Mouse (Mus musculus): ENCODE data around the gene Lamtor5. TPM values are rescaled to one million over a fixed set of nuclear protein-coding genes. Genes with fewer than 3 reads are reported as not detected.
"Not testable (repeated sequence)": the region's sequence is repeated elsewhere in the genome, so short reads cannot be mapped to it uniquely, and the experiment has no call there.

The Lamtor5 gene
- polyA plus RNA-seq, 1 experiment from 2014 or later: 93.8 TPM

DNA sequence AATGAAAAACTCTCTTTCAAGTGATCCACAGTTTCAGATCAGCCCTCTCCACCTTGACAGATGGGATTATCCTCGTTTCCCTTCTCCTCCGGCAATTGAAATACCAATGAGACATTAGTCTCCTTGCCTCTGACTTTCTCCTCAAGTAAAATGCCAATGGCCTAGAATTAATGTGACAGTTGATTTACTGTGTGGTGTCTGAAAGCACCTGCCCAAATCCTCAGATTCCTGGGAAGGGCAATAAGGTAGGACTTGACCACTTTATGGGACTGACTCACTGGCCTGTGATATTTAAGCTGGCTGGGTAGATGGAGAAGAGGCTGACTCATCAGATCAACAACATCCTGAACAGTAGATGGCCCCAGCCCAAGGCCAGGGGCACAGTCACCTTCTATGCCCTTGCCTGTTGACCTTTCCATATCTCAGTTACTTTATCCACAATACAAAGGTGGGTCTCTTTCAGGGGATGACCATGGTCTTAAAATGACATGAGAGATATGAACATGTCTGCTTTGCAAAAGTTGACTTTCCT, 11.8 kb upstream of the Lamtor5 start:
- Histone ChIP-seq H3K4me2 (no peak overlapping the region), H3K36me3 (replicated peaks) (no peaks in the 10 kb centered on the region), H3K27me3 (no peaks in the 10 kb centered on the region), H3K4me3 (replicated peaks) (no peak overlapping the region), H3K9me3 (replicated peaks) (no peaks in the 10 kb centered on the region), H3K27ac (replicated peaks) (no peak overlapping the region), H3K4me1 (replicated peaks) (no peaks in the 10 kb centered on the region), H3K9ac (no peak overlapping the region)
- WGBS (ENCODE audit: insufficient replicate concordance): 64% methylated on average over 2 of the region's 2 CpGs
- ATAC-seq (ENCODE audit: insufficient read depth): no peak

- no peak overlapping the region for H3K4me2 ChIP-seq
- WGBS (ENCODE audit: insufficient replicate concordance): 39% methylated on average over 3 of the region's 3 CpGs
- H3K9ac ChIP-seq: no peak overlapping the region
- no peaks in the 10 kb centered on the region for H3K27me3 ChIP-seq
- H3K4me3 ChIP-seq (replicated peaks): no peak overlapping the region
- H3K4me1 ChIP-seq (replicated peaks): no peaks in the 10 kb centered on the region
- H3K27ac ChIP-seq (replicated peaks): no peak overlapping the region
- ATAC-seq (ENCODE audit: insufficient read depth): no peak
- no peaks in the 10 kb centered on the region for H3K36me3 ChIP-seq (replicated peaks)
- H3K9me3 ChIP-seq (replicated peaks): no peaks in the 10 kb centered on the region
These were observed 6.2 kb upstream of the Lamtor5 start for GRCm38 (mm10) chr3:107272433-107272832.

GRCm38 (mm10) chr3:107273820-107274219, 4.8 kb upstream of the Lamtor5 start:
- no peaks in the 10 kb centered on the region for H3K9me3 ChIP-seq (replicated peaks)
- no peaks in the 10 kb centered on the region for H3K36me3 ChIP-seq (replicated peaks)
- no peaks in the 10 kb centered on the region for H3K27me3 ChIP-seq
- ATAC-seq (ENCODE audit: insufficient read depth): 0 out of 2 replicates have a peak, but pooled peaks have one; percentile 32
- no peak overlapping the region for H3K4me3 ChIP-seq (replicated peaks)
- peaks cover 7% of the 10 kb centered on the region for H3K4me1 ChIP-seq (replicated peaks)
- H3K4me2 ChIP-seq: no peak overlapping the region
- H3K27ac ChIP-seq (replicated peaks): no peak overlapping the region
- 9% methylated on average over 3 of the region's 3 CpGs for WGBS (ENCODE audit: insufficient replicate concordance)
- no peak overlapping the region for H3K9ac ChIP-seq

GRCm38 (mm10) chr3:107275351-107275750, 3.3 kb upstream of the Lamtor5 start:
- ATAC-seq (ENCODE audit: insufficient read depth): no peak
- WGBS (ENCODE audit: insufficient replicate concordance): 51% methylated on average over 5 of the region's 5 CpGs
- Histone ChIP-seq H3K27ac (replicated peaks) (no peak overlapping the region), H3K4me2 (no peak overlapping the region), H3K36me3 (replicated peaks) (no peaks in the 10 kb centered on the region), H3K9me3 (replicated peaks) (no peaks in the 10 kb centered on the region), H3K9ac (no peak overlapping the region), H3K4me1 (replicated peaks) (peaks cover 16% of the 10 kb centered on the region), H3K4me3 (replicated peaks) (no peak overlapping the region), H3K27me3 (no peaks in the 10 kb centered on the region)

- peaks cover 19% of the 10 kb centered on the region for H3K4me1 ChIP-seq (replicated peaks)
- H3K27me3 ChIP-seq: no peaks in the 10 kb centered on the region
- H3K4me2 ChIP-seq: no peak overlapping the region
- no peaks in the 10 kb centered on the region for H3K9me3 ChIP-seq (replicated peaks)
- no peak overlapping the region for H3K4me3 ChIP-seq (replicated peaks)
- no peaks in the 10 kb centered on the region for H3K36me3 ChIP-seq (replicated peaks)
- 56% methylated on average over 4 of the region's 4 CpGs for WGBS (ENCODE audit: insufficient replicate concordance)
- no peak for ATAC-seq (ENCODE audit: insufficient read depth)
- no peak overlapping the region for H3K27ac ChIP-seq (replicated peaks)
- no peak overlapping the region for H3K9ac ChIP-seq
These were observed 2.7 kb upstream of the Lamtor5 start for GRCm38 (mm10) chr3:107275996-107276395.

- no peak for ATAC-seq (ENCODE audit: insufficient read depth)
- no peak overlapping the region for H3K9ac ChIP-seq
- H3K36me3 ChIP-seq (replicated peaks): peaks cover 2% of the 10 kb centered on the region; the same call in 1 of the 2 replicates
These were observed 2.0 kb upstream of the Lamtor5 start for GRCm38 (mm10) chr3:107276626-107277025.

DNA sequence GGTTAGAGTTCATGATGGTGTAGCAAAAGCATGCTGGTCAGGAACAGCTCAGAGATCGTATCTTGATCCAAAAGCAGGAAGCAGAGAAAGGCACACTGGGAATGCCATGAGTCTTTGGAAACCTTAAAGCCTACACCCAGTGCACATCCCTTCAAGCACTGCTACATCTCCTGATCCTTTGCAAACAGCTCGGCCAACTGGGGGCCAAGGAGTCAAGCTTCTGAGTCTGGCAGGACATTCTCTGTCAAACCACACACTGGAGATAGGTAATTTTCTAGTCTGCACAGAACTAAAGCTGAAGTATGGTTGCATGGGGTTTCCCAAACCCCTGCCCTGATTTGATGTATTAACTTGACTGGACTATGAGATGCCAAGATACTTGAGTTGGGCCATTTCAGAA, 7.5 kb downstream of the Lamtor5 start:
- Histone ChIP-seq H3K9me3 (replicated peaks) (no peaks in the 10 kb centered on the region), H3K9ac (no peak overlapping the region), H3K27ac (replicated peaks) (no peak overlapping the region), H3K4me2 (no peak overlapping the region), H3K27me3 (no peaks in the 10 kb centered on the region), H3K4me1 (replicated peaks) (0 out of 2 replicates have a peak, but pooled peaks cover 4% of the 10 kb centered on the region), H3K4me3 (replicated peaks) (no peak overlapping the region), H3K36me3 (replicated peaks) (peaks cover 26% of the 10 kb centered on the region)
- 65% methylated on average over 2 of the region's 2 CpGs for WGBS (ENCODE audit: insufficient replicate concordance)
- ATAC-seq (ENCODE audit: insufficient read depth): no peak

More at GRCm38 (mm10) chr3:107276626-107277025, 2.0 kb upstream of the Lamtor5 start:
- Histone ChIP-seq H3K4me3 (replicated peaks) (no peak overlapping the region), H3K4me1 (replicated peaks) (peaks cover 19% of the 10 kb centered on the region), H3K4me2 (no peak overlapping the region), H3K27ac (replicated peaks) (no peak overlapping the region), H3K9me3 (replicated peaks) (no peaks in the 10 kb centered on the region), H3K27me3 (no peaks in the 10 kb centered on the region)
- 72% methylated on average over 3 of the region's 3 CpGs for WGBS (ENCODE audit: insufficient replicate concordance)

DNA sequence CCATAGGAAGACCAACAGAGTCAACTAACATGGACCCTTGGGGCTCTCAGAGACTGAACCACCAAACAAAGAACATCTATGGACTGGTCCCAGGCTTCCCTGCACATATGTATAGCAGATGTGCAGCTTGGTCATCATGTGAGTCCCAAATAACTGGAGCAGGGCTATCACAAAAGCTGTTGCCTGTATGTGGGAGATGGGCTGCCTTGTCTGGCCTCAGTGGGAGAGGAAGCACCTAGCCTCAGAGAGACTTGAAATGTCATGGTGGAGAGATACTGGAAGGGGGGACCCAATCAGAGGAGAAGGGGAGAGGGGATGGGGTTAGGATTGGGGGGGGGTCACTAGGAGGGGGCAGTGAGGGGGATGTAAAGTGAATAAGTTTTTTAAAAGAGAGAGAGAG, 8.7 kb downstream of the Lamtor5 start:
- no peak for ATAC-seq (ENCODE audit: insufficient read depth)
- H3K4me3 ChIP-seq (replicated peaks): no peak overlapping the region
- H3K27ac ChIP-seq (replicated peaks): no peak overlapping the region

DNA sequence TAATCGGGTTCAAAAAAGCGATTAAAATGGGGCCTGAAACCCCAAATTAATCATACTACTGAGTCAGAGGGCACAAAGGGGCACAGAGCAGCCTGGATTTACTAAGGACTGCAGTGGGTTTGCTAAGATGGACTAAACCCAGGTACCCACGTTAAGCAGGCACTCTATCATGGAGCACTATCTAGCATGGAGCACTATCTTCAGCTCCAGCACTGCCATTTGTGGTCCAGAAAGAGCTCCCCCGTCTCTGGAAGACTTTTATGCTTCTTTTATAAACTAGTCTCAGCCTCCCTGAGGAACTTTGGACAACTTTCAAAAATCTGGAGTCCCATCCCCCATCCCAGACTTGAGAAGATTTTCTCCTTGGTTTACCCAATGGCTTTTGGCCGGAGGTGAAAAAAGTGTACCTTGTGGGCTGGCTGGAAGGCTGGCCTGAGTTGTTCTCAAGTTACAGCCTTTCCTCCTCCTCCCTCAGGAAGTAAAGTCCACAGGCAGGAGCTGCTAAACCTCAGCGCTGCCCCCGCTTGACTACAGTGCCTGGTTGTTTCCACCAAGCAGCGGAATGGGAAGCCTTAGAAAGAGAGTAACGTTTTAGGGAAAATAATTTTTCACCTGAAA, 12.2 kb downstream of the Lamtor5 start, which contains the start of gene Slc16a4:
Gene Slc16a4, plus strand, starts transcription at position 467 of the 618 bp plus-strand sequence.
- Histone ChIP-seq H3K9ac (no peak within 1 kb of the TSS), H3K27ac (replicated peaks) (no peak within 1 kb of the TSS), H3K27me3 (no peaks in the 10 kb centered on the region), H3K4me1 (replicated peaks) (0 out of 2 replicates have a peak, but pooled peaks cover 4% of the 10 kb centered on the region), H3K9me3 (replicated peaks) (no peaks in the 10 kb centered on the region), H3K4me2 (no peak within 1 kb of the TSS), H3K4me3 (replicated peaks) (no peak within 1 kb of the TSS), H3K36me3 (replicated peaks) (no peaks in the 10 kb centered on the region)
- WGBS (ENCODE audit: insufficient replicate concordance): 35% methylated on average over 9 of the region's 9 CpGs
- no peak for ATAC-seq (ENCODE audit: insufficient read depth)

More for the DNA sequence above, 8.7 kb downstream of the Lamtor5 start:
- Histone ChIP-seq H3K9me3 (replicated peaks) (no peaks in the 10 kb centered on the region), H3K4me1 (replicated peaks) (0 out of 2 replicates have a peak, but pooled peaks cover 4% of the 10 kb centered on the region), H3K9ac (no peak overlapping the region), H3K27me3 (no peaks in the 10 kb centered on the region), H3K36me3 (replicated peaks) (peaks cover 18% of the 10 kb centered on the region), H3K4me2 (no peak overlapping the region)

DNA sequence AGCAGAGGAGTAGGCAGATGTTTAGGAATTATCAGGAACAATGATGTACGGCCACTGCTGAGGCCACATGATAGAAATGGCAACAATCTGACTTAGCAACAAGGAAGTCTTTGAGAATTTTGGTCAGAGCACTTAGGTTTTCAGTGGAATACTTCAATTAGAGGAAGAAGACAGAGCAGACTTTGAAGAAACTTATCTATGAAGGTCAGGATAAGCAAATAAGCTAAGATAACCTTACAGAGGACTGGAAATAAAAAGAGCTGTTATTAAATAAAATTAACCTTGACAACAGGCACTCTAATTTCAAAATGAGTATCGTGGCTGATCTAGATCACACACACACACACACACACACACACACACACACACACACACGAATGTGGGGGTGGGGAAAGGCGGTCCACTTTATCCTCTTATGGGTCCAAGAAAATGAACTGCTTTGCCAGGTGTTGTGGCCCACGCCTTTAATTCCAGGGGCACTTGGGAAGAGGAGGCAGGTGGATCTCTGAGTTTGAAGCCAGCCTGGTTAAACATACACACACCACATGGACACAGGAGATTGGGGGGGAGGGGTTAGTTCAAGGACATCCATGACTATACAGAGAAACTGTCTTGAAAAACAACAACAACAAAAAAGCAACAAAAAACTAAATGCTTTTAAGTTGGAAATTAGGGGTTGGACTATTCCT, 17.2 kb downstream of the Lamtor5 start:
- H3K4me3 ChIP-seq (replicated peaks): no peak overlapping the region
- H3K4me2 ChIP-seq: no peak overlapping the region
- 73% methylated on average over 5 of the region's 5 CpGs for WGBS (ENCODE audit: insufficient replicate concordance)
- H3K9me3 ChIP-seq (replicated peaks): no peaks in the 10 kb centered on the region
- no peak overlapping the region for H3K9ac ChIP-seq
- H3K27ac ChIP-seq (replicated peaks): no peak overlapping the region
- peaks cover 3% of the 10 kb centered on the region; the same call in 1 of the 2 replicates for H3K36me3 ChIP-seq (replicated peaks)
- H3K4me1 ChIP-seq (replicated peaks): 0 out of 2 replicates have a peak, but pooled peaks cover 4% of the 10 kb centered on the region
- no peak for ATAC-seq (ENCODE audit: insufficient read depth)
- no peaks in the 10 kb centered on the region for H3K27me3 ChIP-seq

DNA sequence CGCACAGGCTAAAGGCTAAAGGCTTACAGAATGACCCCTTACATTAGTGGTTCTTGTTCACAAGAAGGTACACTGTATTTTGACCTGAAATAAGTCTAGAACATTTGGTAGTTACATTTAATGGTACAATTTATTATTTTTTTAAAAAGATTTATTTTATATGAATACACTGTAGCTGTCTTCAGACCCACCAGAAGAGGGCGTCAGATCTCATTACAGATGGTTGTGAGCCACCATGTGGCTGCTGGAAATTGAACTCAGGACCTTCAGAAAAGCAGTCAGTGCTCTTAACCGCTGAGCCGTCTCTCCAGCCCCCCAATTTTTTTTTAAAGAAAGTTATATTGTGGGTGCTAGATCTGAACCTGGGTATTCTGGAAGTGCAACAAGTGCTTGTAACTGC, 18.3 kb downstream of the Lamtor5 start:
- H3K4me2 ChIP-seq, H3K9ac ChIP-seq: not testable (repeated sequence)
- 72% methylated on average over 4 of the region's 4 CpGs for WGBS (ENCODE audit: insufficient replicate concordance)

More for the DNA sequence above, 18.3 kb downstream of the Lamtor5 start:
- H3K4me3 ChIP-seq (replicated peaks); H3K4me1 ChIP-seq (replicated peaks); ATAC-seq (ENCODE audit: insufficient read depth); H3K27ac ChIP-seq (replicated peaks); H3K9me3 ChIP-seq (replicated peaks); H3K27me3 ChIP-seq: not testable (repeated sequence)
- H3K36me3 ChIP-seq (replicated peaks): peaks cover 11% of the 10 kb centered on the region
